Mouse (Mus musculus) midbrain, embryonic 14.5 days (tissue): ENCODE measurements around the gene 2700081O15Rik. TPM values are rescaled to one million over a fixed set of nuclear protein-coding genes. Genes with fewer than 3 reads are reported as not detected.

ENCODE experiments used
- ATAC-seq: fragments of 200-750 bp; cut with Nextera tagmentation; 2 replicates; pipeline ENCODE4 v1.8.0; 2017; ENCODE audit warnings: moderate number of reproducible peaks, moderate library complexity; ENCODE audit not compliant: low FRiP score, low TSS enrichment
- DNase-seq: peaks from one replicate; pipeline ENCODE4 v3.0.0-alpha.2; 2015
- H3K27ac ChIP-seq: fragments of 300-500 bp; sonication (generic); replicated peaks from 2 replicates; pipeline ENCODE4 v1.5.1; 2014; ENCODE audit warnings: mild to moderate bottlenecking, low read depth, low read length, moderate library complexity
- H3K27me3 ChIP-seq: fragments of 300-500 bp; sonication (generic); 2 replicates; pipeline ENCODE4 v1.6.1; 2014; ENCODE audit warnings: low read length, control low read depth, mixed read lengths; ENCODE audit not compliant: control insufficient read depth, insufficient read depth
- H3K36me3 ChIP-seq: fragments of 300-500 bp; sonication (generic); 2 replicates; pipeline ENCODE4 v1.6.1; 2014; ENCODE audit warnings: low read length, control low read depth; ENCODE audit not compliant: control insufficient read depth, insufficient read depth
- H3K4me1 ChIP-seq: fragments of 300-500 bp; sonication (generic); 2 replicates; pipeline ENCODE4 v1.6.1; 2014; ENCODE audit warnings: mild to moderate bottlenecking, antibody characterized with exemption, low read length, control low read depth; ENCODE audit not compliant: control insufficient read depth, insufficient read depth
- H3K4me2 ChIP-seq: fragments of 300-500 bp; sonication (generic); 2 replicates; pipeline ENCODE4 v1.6.1; 2014; ENCODE audit warnings: mild to moderate bottlenecking, low read length, moderate library complexity
- H3K4me3 ChIP-seq: fragments of 300-500 bp; sonication (generic); replicated peaks from 2 replicates; pipeline ENCODE4 v1.5.1; 2014; ENCODE audit warnings: low read depth, low read length
- H3K9ac ChIP-seq: fragments of 300-500 bp; sonication (generic); replicated peaks from 2 replicates; pipeline ENCODE4 v1.6.1; 2014; ENCODE audit warnings: mild to moderate bottlenecking, low read length, moderate library complexity
- H3K9me3 ChIP-seq: fragments of 300-500 bp; sonication (generic); 2 replicates; pipeline ENCODE4 v1.6.1; 2016; ENCODE audit warnings: low read length, control low read depth, mixed read lengths; ENCODE audit not compliant: control insufficient read depth
- WGBS: fragments of 180-500 bp; shearing (Covaris S2); extraction: QIAGEN DNeasy Blood & Tissue Kit; methylation state at CpG from one replicate; pipeline ENCODE4 v1.1.7; 2014; 5-methylcytosine and 5-hydroxymethylcytosine counted together
- microRNA-seq: library from miRNA; unstranded; fragments of <30 nt; microRNA quantifications from one replicate; pipeline ENCODE4, GENCODE M21; 2016
- polyA plus RNA-seq: library from polyadenylated mRNA; unstranded; fragments of >200 nt; fragmentation: Nextera tagmentation; extraction: Ambion mirVana; gene quantifications from 2 replicates; pipeline ENCODE4 v1.2.1, GENCODE M21; 2014

2700081O15Rik gene
- polyA plus RNA-seq, 1 experiment from 2014 or later, result 19.5 TPM

DNA sequence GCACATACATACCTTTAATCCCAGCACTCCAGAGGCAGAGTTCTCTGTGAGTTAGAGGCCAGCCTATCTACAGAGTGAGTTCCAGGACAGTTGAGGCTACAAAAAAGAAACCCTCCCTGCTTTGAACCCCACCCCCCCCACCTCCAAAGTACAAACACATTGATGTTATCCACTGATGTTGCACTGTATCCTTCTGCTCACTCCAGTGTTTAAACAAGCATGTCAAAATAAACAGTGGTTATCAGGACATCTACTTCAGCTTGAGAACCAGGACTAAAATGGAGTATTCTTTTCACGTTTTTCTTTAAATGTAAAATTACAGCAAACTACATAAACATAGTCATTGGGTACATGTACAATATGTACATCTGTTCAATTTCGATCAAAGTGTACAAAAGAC lies 27.7 kb downstream of the 2700081O15Rik start:
- DNase-seq, result no peak
- H3K36me3 ChIP-seq, result peaks cover 13% of the 10 kb centered on the region
- no peak overlapping the region for H3K4me2 ChIP-seq
- no peak overlapping the region for H3K4me3 ChIP-seq
- H3K9ac ChIP-seq, result no peak overlapping the region
- ATAC-seq, result no peak
- WGBS, result 97% methylated on average over 2 of the region's 2 CpGs
- no peak overlapping the region for H3K27ac ChIP-seq
- H3K9me3 ChIP-seq, result no peaks in the 10 kb centered on the region
- no peaks in the 10 kb centered on the region for H3K27me3 ChIP-seq
- H3K4me1 ChIP-seq, result no peaks in the 10 kb centered on the region

DNA sequence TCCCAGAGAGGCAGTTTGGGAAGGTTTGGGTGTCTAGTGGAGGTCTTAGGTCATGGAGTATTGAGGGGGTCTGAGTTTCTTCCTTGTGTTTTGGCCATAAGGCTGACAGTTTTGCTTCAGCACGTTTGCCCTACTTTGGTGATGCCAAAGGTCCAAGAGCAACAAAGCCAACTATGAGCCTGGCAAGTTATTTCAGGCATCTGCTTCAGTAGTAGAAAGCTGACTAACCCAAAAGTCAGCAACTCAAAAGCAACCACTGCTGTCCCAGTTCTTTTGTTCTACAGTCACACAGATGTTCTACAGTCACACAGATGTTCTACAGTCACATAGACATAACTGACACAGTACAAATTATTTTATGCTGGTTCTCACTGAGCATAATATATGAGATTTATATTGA lies 28.2 kb downstream of the 2700081O15Rik start:
- WGBS, result 94% methylated on average over 1 of the region's 1 CpGs
- ATAC-seq (no peak), DNase-seq (no peak)
- Histone ChIP-seq H3K4me2 (no peak overlapping the region), H3K27me3 (no peaks in the 10 kb centered on the region), H3K9ac (no peak overlapping the region), H3K36me3 (peaks cover 13% of the 10 kb centered on the region), H3K4me3 (no peak overlapping the region), H3K4me1 (no peaks in the 10 kb centered on the region), H3K9me3 (no peaks in the 10 kb centered on the region), H3K27ac (no peak overlapping the region)

DNA sequence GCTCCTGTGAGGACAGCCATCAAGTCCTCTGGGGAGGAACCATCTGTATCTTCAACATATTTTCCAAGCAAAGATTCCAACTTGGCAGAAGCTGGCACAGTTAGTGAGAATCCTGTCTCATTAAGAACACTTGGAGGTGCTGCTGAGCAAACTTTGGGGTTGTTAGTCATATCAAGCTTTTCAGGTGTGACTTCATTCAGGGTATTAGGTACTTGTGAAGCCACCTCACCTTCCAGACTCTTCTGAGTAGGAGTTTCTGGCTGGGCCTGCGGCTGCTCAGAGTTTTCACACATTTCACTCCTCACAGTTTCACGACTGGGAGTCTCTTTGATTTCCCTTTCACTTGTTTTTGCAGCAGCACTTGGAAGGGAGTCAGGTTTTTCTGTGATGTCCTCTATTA lies 39.4 kb downstream of the 2700081O15Rik start:
- H3K9me3 ChIP-seq, result no peaks in the 10 kb centered on the region
- H3K9ac ChIP-seq, result no peak overlapping the region
- H3K4me2 ChIP-seq, result no peak overlapping the region
- WGBS, result 92% methylated on average over 2 of the region's 2 CpGs
- H3K27ac ChIP-seq, result no peak overlapping the region
- H3K27me3 ChIP-seq, result no peaks in the 10 kb centered on the region
- DNase-seq (no peak), ATAC-seq (no peak)
- H3K36me3 ChIP-seq, result peaks cover 13% of the 10 kb centered on the region
- H3K4me1 ChIP-seq, result 0 out of 2 replicates have a peak, but pooled peaks cover 6% of the 10 kb centered on the region
- no peak overlapping the region for H3K4me3 ChIP-seq

DNA sequence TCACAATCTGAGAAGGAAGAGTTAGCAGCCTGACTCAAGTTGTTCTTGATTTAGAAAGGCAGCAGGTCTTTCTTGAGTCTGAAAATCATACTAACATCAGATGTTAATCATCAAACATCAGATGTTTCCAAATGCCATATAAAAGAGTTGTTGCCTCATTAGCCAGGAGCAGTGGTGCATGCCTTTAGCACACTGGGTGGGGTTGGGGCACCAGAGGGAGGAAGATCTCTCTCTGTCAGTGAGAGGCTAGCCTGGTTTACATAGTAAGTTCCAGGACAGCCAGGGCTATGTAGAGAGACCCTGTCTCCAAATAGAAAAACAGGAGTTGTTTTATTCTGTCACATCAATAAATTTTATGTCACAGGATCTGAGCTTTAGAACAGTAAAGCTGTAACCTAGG lies 41.5 kb downstream of the 2700081O15Rik start:
- Histone ChIP-seq H3K9me3 (no peaks in the 10 kb centered on the region), H3K27me3 (no peaks in the 10 kb centered on the region), H3K36me3 (peaks cover 16% of the 10 kb centered on the region), H3K4me1 (0 out of 2 replicates have a peak, but pooled peaks cover 6% of the 10 kb centered on the region), H3K27ac (no peak overlapping the region), H3K4me2 (no peak overlapping the region), H3K9ac (no peak overlapping the region), H3K4me3 (no peak overlapping the region)
- ATAC-seq, result no peak
- DNase-seq, result no peak

DNA sequence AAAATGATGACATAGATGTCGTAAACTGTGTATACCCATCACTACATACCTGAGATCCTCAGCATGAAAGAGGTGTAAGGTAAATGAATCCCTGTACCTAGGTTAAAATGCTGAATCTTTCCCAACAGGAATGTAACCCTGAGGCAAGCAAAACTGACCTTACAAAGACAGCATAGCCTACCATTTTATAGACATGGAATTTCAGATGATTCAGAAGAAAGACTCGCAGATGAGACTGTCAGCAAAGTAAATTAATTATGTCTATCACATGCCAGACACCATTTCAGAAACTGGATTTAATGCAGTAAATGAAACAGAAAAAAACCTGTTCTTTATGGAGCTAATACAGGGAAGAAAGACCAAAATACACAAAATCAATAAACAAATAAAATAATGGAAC lies 41.9 kb downstream of the 2700081O15Rik start:
- 90% methylated on average over 2 of the region's 2 CpGs for WGBS
- H3K27me3 ChIP-seq, result no peaks in the 10 kb centered on the region

DNA sequence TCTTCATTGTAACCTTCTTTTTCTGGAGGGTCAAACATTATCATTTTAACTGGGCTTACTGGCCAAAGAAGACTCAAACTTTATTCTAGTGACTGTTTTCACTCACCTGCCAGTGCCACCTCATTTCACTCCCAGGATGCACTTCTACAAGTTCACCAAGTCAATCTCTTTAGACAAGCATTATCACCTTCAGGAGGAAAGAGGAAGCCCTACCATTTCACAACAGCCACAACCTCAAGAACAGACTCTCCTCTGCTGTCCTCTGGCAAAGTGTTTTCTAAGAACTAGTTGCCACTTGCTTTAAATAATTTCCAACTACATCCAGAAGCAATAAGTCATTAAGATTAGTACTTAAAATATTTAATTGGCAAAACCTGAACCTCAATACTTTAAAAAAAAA lies 50.5 kb downstream of the 2700081O15Rik start:
- Histone ChIP-seq H3K27ac (no peak overlapping the region), H3K4me2 (no peak overlapping the region), H3K27me3 (no peaks in the 10 kb centered on the region), H3K4me1 (no peaks in the 10 kb centered on the region), H3K9me3 (no peaks in the 10 kb centered on the region), H3K9ac (no peak overlapping the region), H3K4me3 (no peak overlapping the region), H3K36me3 (peaks cover 30% of the 10 kb centered on the region)
- DNase-seq, result no peak
- no peak for ATAC-seq

More for the DNA sequence above, 41.9 kb downstream of the 2700081O15Rik start:
- Histone ChIP-seq H3K9me3 (no peaks in the 10 kb centered on the region), H3K27ac (no peak overlapping the region), H3K9ac (no peak overlapping the region), H3K4me1 (0 out of 2 replicates have a peak, but pooled peaks cover 6% of the 10 kb centered on the region), H3K4me2 (no peak overlapping the region), H3K36me3 (peaks cover 16% of the 10 kb centered on the region), H3K4me3 (no peak overlapping the region)
- DNase-seq, result no peak
- ATAC-seq, result no peak

DNA sequence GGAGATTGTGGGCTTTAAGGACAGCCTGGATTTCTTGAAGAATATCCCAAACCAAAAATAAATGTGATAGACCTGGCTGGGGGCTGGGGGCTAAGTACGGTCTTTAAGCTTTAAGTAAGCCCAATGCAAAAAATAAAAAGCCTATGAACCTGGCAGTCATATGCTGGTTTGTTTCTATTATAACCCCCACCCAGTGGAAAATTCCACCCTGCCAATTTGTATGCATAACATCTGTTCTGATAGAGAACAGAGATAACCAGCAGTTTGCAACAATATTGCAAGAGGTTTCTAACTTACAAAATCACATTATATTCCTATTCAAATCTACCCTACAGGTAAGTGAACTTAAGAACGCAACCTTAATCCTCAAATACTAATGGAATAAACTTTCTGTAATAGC lies 53.2 kb downstream of the 2700081O15Rik start:
- Histone ChIP-seq H3K27ac (no peak overlapping the region), H3K4me1 (no peaks in the 10 kb centered on the region), H3K36me3 (peaks cover 41% of the 10 kb centered on the region), H3K4me3 (no peak overlapping the region), H3K27me3 (no peaks in the 10 kb centered on the region), H3K9me3 (no peaks in the 10 kb centered on the region), H3K4me2 (no peak overlapping the region), H3K9ac (no peak overlapping the region)
- DNase-seq, result no peak
- no peak for ATAC-seq
- 98% methylated on average over 2 of the region's 2 CpGs for WGBS

Small RNAs within 50 kb of the gene (microRNA-seq; reads per million reads assigned to microRNA genes)
- gene Mir6991, result 3.5 reads per million, percentile 23 among the genes with 10 or more reads in this experiment

Other genes with a start within 250 kb of the 2700081O15Rik start
- gene Otub1, start 211.3 kb upstream of the 2700081O15Rik start, polyA plus RNA-seq, result 244 and 263 TPM in 2 replicates
- gene Cox8a, start 200.0 kb upstream of the 2700081O15Rik start, polyA plus RNA-seq, result 921 and 1,195 TPM in 2 replicates
- gene Naa40, start 176.4 kb upstream of the 2700081O15Rik start, polyA plus RNA-seq, result 68.6 and 77.8 TPM in 2 replicates
- 23.1 and 26.6 TPM in 2 replicates for gene Rcor2, start 150.3 kb upstream of the 2700081O15Rik start, polyA plus RNA-seq
- gene Mark2, start 75.8 kb upstream of the 2700081O15Rik start, polyA plus RNA-seq, result 48.4 and 55.0 TPM in 2 replicates
- 26.9 and 48.1 TPM in 2 replicates for gene Spindoc, start 34.6 kb upstream of the 2700081O15Rik start, polyA plus RNA-seq
- gene Rtn3, start 65.7 kb downstream of the 2700081O15Rik start, polyA plus RNA-seq, result 586 and 610 TPM in 2 replicates
- 5.9 and 6.8 TPM in 2 replicates for gene Atl3, start 76.4 kb downstream of the 2700081O15Rik start, polyA plus RNA-seq
- gene Pla2g16, start 139.8 kb downstream of the 2700081O15Rik start, polyA plus RNA-seq, result 1.2 and 2.5 TPM in 2 replicates
- gene Lgals12, start 189.6 kb downstream of the 2700081O15Rik start, polyA plus RNA-seq, result 0.11 and 0.29 TPM in 2 replicates
- not detected in 2 replicates for gene Hrasls5, start 194.9 kb downstream of the 2700081O15Rik start, polyA plus RNA-seq